Mouse (Mus musculus) forebrain, embryonic 10.5 days (tissue): ENCODE data around the gene Pdhx. TPM values are rescaled to one million over a fixed set of nuclear protein-coding genes. Genes with fewer than 3 reads are reported as not detected.

ENCODE experiments used
- DNase-seq: peaks from one replicate; pipeline ENCODE4 v3.0.0-alpha.2; 2017; ENCODE audit warnings: low spot score; ENCODE audit errors: extremely low spot score
- H3K27ac ChIP-seq: fragments of 300-500 bp; sonication (generic); 2 replicates; pipeline ENCODE4 v1.5.1; 2016; ENCODE audit warnings: mild to moderate bottlenecking
- H3K27me3 ChIP-seq: fragments of 300-500 bp; sonication (generic); 2 replicates; pipeline ENCODE4 v1.6.1; 2016; ENCODE audit warnings: mild to moderate bottlenecking; ENCODE audit not compliant: poor library complexity, severe bottlenecking
- H3K36me3 ChIP-seq: fragments of 300-500 bp; sonication (generic); replicated peaks from 2 replicates; pipeline ENCODE4 v1.6.1; 2016; ENCODE audit warnings: mild to moderate bottlenecking, moderate library complexity
- H3K4me1 ChIP-seq: fragments of 300-500 bp; sonication (generic); 2 replicates; pipeline ENCODE4 v1.6.1; 2016
- H3K4me3 ChIP-seq: fragments of 300-500 bp; sonication (generic); 2 replicates; pipeline ENCODE4 v1.5.1; 2016; ENCODE audit warnings: mild to moderate bottlenecking, moderate library complexity
- H3K9me3 ChIP-seq: fragments of 300-500 bp; sonication (generic); 2 replicates; pipeline ENCODE4 v1.6.1; 2016; ENCODE audit warnings: mild to moderate bottlenecking, moderate library complexity
- WGBS: fragments of 180-500 bp; shearing (Covaris S2); methylation state at CpG from one replicate; pipeline ENCODE4 v1.1.7; 2016; 5-methylcytosine and 5-hydroxymethylcytosine counted together
- polyA plus RNA-seq: library from polyadenylated mRNA; unstranded; fragments of >200 nt; fragmentation: Nextera tagmentation; extraction: Ambion mirVana; gene quantifications from 2 replicates; pipeline ENCODE4 v1.2.1, GENCODE M21; 2016

Gene Pdhx
- polyA plus RNA-seq, 1 experiment from 2014 or later, result 40.8 TPM

DNA sequence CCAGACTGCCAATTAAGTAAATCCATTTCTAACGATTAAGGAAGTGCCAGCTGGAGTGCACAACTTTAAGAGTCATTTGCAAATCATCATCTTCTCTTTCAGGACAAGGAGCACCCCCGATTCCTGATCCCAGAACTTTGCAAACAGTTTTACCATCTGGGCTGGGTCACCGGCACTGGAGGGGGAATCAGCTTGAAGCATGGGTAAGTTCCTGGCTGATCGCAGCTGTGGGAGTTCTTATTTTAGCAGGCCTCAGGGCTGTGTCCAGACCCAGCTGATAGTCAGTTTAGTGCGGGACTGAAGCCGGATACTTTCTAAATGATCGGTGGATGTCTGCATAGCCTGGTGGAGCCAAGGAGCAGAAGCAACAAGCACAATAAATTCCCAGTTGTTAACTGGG lies 9.5 kb upstream of the Pdhx start:
- H3K36me3 ChIP-seq, result peaks cover 7% of the 10 kb centered on the region
- H3K27me3 ChIP-seq, result no peaks in the 10 kb centered on the region
- no peak overlapping the region for H3K27ac ChIP-seq
- no peaks in the 10 kb centered on the region for H3K4me1 ChIP-seq
- no peaks in the 10 kb centered on the region for H3K9me3 ChIP-seq
- H3K4me3 ChIP-seq, result no peak overlapping the region
- DNase-seq, result no peak
- WGBS, result 87% methylated on average over 7 of the region's 7 CpGs

DNA sequence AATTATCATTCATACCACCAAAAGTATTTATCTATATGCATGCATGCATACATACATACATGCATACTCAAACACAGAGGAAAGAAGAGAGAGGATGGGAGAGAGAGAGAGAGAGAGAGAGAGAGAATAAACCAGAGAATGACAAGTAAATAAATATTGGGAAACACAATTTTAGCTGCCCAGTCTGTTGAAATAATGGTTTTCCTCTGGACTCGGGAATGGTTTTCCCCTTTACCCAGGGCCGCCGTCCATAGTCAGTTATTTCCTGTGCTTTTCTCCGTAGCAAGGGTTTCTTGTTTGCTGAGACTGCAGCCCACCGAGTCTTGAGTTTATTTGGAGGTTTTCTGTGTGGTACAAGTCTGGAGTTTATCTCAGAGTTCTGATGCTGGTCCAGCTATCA lies 8.4 kb upstream of the Pdhx start:
- Histone ChIP-seq H3K27ac (no peak overlapping the region), H3K4me3 (no peak overlapping the region), H3K36me3 (no peaks in the 10 kb centered on the region; the same call in 1 of the 2 replicates), H3K9me3 (no peaks in the 10 kb centered on the region), H3K27me3 (no peaks in the 10 kb centered on the region), H3K4me1 (no peaks in the 10 kb centered on the region)
- no peak for DNase-seq
- WGBS, result 85% methylated on average over 5 of the region's 5 CpGs

GRCm38 (mm10) chr2:103081117-103081516 lies 7.8 kb upstream of the Pdhx start:
- Histone ChIP-seq H3K27me3 (no peaks in the 10 kb centered on the region), H3K4me3 (no peak overlapping the region), H3K36me3 (no peaks in the 10 kb centered on the region; the same call in 1 of the 2 replicates), H3K9me3 (no peaks in the 10 kb centered on the region), H3K4me1 (no peaks in the 10 kb centered on the region), H3K27ac (no peak overlapping the region)
- WGBS, result 71% methylated on average over 6 of the region's 6 CpGs
- DNase-seq, result no peak

DNA sequence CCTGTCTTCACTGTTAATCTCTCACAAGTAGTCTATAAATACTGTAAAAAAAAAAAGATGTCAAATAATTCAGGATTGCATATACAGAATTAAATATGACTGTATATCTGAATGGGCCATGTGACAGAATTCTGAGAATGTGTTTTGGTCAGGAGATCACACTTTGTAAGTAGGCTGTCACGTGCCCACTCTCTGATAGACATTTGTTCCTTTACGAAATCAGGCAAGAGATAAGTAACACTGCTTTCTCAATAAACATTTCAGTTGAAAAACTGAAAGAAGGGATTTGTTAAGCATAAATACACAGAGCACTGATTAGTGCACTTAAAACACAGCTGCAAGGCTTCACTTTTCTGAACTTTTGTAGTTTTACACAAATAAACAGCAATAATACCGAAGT lies 2.7 kb downstream of the Pdhx start:
- peaks cover 4% of the 10 kb centered on the region; the same call in 1 of the 2 replicates for H3K9me3 ChIP-seq
- no peaks in the 10 kb centered on the region for H3K27me3 ChIP-seq
- H3K27ac ChIP-seq, result no peak overlapping the region
- DNase-seq, result no peak
- peaks cover 24% of the 10 kb centered on the region for H3K4me1 ChIP-seq
- no peak overlapping the region for H3K4me3 ChIP-seq
- WGBS, result 84% methylated on average over 3 of the region's 3 CpGs
- peaks cover 5% of the 10 kb centered on the region; the same call in 1 of the 2 replicates for H3K36me3 ChIP-seq

DNA sequence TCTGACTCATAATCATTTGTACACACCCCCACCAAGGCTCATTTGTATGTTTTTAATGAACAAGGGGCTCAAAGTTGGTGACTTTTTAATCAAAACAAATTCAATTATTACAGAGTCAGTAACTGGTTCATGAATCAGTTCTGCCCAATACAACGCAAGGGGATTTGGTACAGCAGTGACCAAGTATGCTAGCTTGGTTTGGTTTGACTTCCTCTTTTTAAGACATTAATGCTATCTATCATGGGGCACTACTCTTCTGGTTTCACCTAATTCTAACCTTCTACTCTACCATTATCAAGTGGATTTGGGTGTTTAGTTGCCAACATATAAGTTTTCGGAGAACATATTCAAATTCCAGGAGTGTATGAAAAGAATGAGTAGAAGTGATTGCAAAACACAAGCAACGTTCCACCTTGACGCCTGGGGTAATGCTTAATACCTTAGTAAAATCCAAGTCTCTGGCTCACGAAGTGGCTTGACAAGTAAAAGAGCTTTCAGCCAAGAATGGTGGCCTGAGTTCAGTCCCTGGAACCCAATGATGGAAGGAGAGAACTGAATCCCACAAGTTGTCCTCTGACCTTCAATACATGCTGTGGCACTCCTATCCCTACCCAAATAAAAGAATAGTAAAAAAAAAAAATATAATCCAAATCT lies 3.4 kb downstream of the Pdhx start:
- WGBS, result 98% methylated on average over 5 of the region's 5 CpGs
- H3K4me1 ChIP-seq, result peaks cover 24% of the 10 kb centered on the region
- H3K9me3 ChIP-seq, result peaks cover under 1% of the 10 kb centered on the region; the same call in 1 of the 2 replicates
- no peaks in the 10 kb centered on the region for H3K27me3 ChIP-seq
- no peak overlapping the region for H3K4me3 ChIP-seq
- H3K27ac ChIP-seq, result no peak overlapping the region
- no peak for DNase-seq
- peaks cover 5% of the 10 kb centered on the region; the same call in 1 of the 2 replicates for H3K36me3 ChIP-seq

DNA sequence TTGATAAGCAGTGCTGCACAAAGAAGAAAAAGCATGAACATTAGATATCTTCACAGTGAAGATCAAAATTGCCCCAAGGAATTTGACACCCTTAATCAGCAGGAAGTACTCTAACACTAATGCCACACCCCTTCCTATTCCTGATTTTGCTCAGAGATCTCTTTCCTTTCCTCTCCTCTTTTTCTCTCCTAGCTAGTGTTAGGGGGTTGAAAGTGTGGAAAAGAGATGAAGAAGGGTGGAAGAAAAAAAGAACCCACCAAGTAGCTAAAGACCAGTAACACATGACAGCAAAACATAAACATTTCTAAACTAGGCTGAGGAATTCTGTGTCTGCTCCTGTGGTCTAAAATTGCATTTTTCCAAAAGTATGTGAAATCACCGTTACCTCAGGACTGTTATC lies 4.7 kb downstream of the Pdhx start:
- H3K36me3 ChIP-seq, result peaks cover 5% of the 10 kb centered on the region; the same call in 1 of the 2 replicates
- H3K4me3 ChIP-seq, result no peak overlapping the region
- no peak for DNase-seq
- 100% methylated on average over 1 of the region's 1 CpGs for WGBS
- H3K9me3 ChIP-seq, result no peaks in the 10 kb centered on the region
- no peaks in the 10 kb centered on the region for H3K27me3 ChIP-seq
- H3K27ac ChIP-seq, result no peak overlapping the region
- H3K4me1 ChIP-seq, result peaks cover 20% of the 10 kb centered on the region

DNA sequence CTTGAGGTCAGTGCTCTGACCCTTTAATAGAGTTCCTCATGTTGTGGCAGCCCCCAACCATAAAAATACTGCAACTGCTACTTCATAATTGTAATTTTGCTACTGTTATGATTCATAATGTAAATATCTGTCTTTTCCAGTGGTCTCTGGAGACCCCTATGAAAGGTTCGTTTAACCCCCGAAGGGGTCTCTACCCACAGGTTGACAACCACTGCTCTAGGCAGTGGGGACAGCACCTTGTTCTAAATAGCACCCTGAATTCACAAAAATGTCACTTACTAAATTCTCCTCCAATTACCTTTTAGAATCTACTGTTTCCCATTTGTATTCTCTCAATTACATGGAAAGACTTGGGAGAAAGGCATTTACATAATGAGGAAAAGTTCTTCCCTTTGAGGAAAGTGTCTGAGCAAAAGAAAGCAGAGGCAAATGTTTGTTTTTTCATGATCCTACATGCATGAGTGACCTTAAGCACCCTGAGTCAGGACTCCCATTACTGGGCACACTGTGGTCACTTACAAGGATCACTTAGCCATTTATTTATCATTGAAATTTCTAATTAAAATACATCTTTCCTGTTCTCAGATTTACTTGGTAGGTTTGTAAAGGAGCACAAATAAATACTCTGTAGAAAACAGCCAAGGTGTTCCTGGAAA lies 5.6 kb downstream of the Pdhx start:
- no peak for DNase-seq
- H3K4me3 ChIP-seq, result no peak overlapping the region
- H3K27ac ChIP-seq, result no peak overlapping the region
- H3K36me3 ChIP-seq, result peaks cover 5% of the 10 kb centered on the region; the same call in 1 of the 2 replicates
- no peaks in the 10 kb centered on the region for H3K27me3 ChIP-seq
- WGBS, result 91% methylated on average over 2 of the region's 2 CpGs
- H3K4me1 ChIP-seq, result peaks cover 24% of the 10 kb centered on the region
- H3K9me3 ChIP-seq, result no peaks in the 10 kb centered on the region

GRCm38 (mm10) chr2:103066683-103067551 lies 6.4 kb downstream of the Pdhx start:
- H3K9me3 ChIP-seq, result no peaks in the 10 kb centered on the region
- peaks cover 5% of the 10 kb centered on the region; the same call in 1 of the 2 replicates for H3K36me3 ChIP-seq
- H3K27me3 ChIP-seq, result no peaks in the 10 kb centered on the region
- H3K4me3 ChIP-seq, result no peak overlapping the region
- 89% methylated on average over 8 of the region's 8 CpGs for WGBS
- DNase-seq, result no peak
- H3K27ac ChIP-seq, result no peak overlapping the region
- peaks cover 16% of the 10 kb centered on the region for H3K4me1 ChIP-seq

- Histone ChIP-seq H3K9me3 (no peaks in the 10 kb centered on the region), H3K4me1 (peaks cover 9% of the 10 kb centered on the region), H3K36me3 (no peaks in the 10 kb centered on the region; the same call in none of the 2 replicates), H3K27ac (no peak overlapping the region), H3K4me3 (no peak overlapping the region), H3K27me3 (no peaks in the 10 kb centered on the region)
- no peak for DNase-seq
- 54% methylated on average over 3 of the region's 3 CpGs for WGBS
Observed at GRCm38 (mm10) chr2:103062865-103063264, 10.4 kb downstream of the Pdhx start.

GRCm38 (mm10) chr2:103058266-103058665 lies 15.0 kb downstream of the Pdhx start:
- Histone ChIP-seq H3K27ac (no peak overlapping the region), H3K36me3 (no peaks in the 10 kb centered on the region; the same call in 1 of the 2 replicates), H3K4me3 (no peak overlapping the region), H3K27me3 (no peaks in the 10 kb centered on the region), H3K9me3 (no peaks in the 10 kb centered on the region), H3K4me1 (peaks cover 5% of the 10 kb centered on the region)
- no peak for DNase-seq
- WGBS, result 93% methylated on average over 3 of the region's 3 CpGs

DNA sequence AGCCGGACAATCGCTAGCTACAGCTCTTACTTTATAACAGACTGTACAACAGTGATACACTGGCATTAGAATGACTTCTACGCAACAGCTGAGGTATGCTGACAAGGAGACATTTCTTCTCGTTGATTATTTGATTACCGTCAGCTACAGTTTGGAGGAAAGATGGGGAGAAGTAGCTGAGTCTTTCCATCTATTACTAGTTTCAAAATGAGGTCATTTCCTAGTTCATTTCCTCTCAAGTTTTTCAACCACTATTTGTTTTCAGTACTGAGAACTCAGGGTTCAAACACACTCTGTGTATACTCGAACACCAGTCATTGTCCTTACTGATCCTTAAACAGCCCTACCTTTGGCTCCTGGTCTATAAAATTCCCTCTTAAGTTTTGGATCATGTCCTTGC lies 17.5 kb downstream of the Pdhx start:
- DNase-seq, result no peak
- Histone ChIP-seq H3K9me3 (no peaks in the 10 kb centered on the region), H3K36me3 (no peaks in the 10 kb centered on the region; the same call in 1 of the 2 replicates), H3K4me1 (no peaks in the 10 kb centered on the region), H3K4me3 (no peak overlapping the region), H3K27ac (no peak overlapping the region), H3K27me3 (no peaks in the 10 kb centered on the region)
- 93% methylated on average over 6 of the region's 6 CpGs for WGBS

DNA sequence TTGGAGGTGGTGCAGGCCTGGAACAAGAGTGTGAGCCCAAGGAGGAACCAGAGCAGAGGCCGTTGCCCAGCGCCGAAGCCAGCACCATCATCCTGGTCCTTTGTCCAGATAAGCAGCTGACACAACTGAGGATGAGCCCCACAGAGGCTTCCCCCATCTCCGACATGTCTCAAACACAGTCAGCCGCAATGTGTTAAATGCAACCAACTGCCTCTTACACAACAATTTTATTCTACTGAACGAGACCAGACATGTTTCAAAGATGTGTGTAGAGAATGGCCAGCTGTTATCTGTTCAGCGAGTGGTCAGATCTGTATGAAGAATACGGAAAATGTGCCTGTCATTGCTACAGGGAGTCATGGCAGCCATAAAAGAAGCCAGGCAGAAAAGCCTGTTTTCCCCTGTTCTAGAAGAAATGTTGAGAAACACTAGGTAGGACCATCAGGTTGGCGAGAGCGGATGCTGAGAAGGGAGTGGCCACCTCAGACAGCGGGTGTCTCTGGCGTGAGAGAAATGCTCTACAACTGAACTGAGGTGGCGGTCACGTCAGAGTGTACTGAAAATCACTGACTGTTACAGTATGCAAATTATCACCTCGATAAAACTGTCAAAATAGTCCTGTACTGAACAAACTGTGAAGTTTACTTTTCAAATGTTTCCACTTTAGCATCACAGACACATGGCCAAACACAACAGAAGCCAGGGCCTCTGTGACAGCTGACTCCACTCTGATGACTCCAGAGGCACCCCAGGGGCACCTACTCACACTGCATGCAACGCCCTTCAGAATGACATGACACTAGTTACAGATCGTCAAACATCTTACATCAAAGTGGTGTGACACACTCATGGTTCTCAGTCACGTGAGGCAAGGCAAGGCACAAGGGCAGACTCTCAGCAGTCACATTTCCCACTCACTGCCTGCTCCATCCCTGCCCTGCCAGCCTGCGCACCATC lies 21.1 kb downstream of the Pdhx start:
- no peak overlapping the region for H3K4me3 ChIP-seq
- no peak for DNase-seq
- H3K27me3 ChIP-seq, result no peaks in the 10 kb centered on the region
- H3K9me3 ChIP-seq, result no peaks in the 10 kb centered on the region
- WGBS, result 92% methylated on average over 19 of the region's 19 CpGs
- no peaks in the 10 kb centered on the region for H3K4me1 ChIP-seq
- no peaks in the 10 kb centered on the region for H3K36me3 ChIP-seq
- no peak overlapping the region for H3K27ac ChIP-seq
